Mouse (Mus musculus): ENCODE data around the gene Mylk2.

- no peak for TF ChIP-seq ZNF384 (IDR thresholded peaks at IDR 0.05; ENCODE audit: low read depth, low read length)
- TF ChIP-seq MAFK (IDR thresholded peaks at IDR 0.05; ENCODE audit: insufficient read depth, low read depth, low read length) = no peak
Measured at GRCm38 (mm10) chr2:152916111-152916510, 5.0 kb downstream of the Mylk2 start.

Measured in ES-E14 (cell line).